Mouse (Mus musculus) cortical plate, adult 2 months (tissue): ENCODE measurements around the gene Rspo4.

Experiments
- CTCF ChIP-seq: fragments of 200-500 bp; IDR thresholded peaks from 2 replicates; pipeline ENCODE4 v1.5.1; 2011; ENCODE audit warnings: mild to moderate bottlenecking, control low read depth, low read length; ENCODE audit not compliant: insufficient read depth; ENCODE audit errors: extremely low read depth
- POLR2A ChIP-seq: fragments of 200-500 bp; IDR thresholded peaks from 2 replicates; pipeline ENCODE4 v1.6.1; 2011; ENCODE audit warnings: mild to moderate bottlenecking, low read length, control low read depth; ENCODE audit not compliant: insufficient read depth; ENCODE audit errors: extremely low read depth

DNA sequence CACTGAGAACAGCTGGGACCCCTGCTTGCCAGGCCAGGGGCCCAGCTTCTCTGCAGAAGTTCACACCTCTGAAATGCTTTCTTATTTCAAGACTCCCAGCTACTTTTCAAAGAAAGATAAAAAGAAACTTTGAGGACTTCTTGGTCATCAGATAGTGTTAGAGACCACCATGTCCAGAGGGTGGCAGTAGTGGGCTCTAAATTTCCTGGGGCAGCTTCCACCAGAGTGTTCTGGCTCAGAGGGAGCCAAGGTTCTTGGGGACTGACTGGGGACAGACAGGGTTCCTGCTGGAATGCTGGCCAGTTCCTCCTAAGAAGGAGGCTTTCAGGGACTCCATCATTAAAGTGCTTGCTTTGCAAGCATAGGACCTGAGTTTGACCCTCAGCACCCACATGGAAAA is 31.8 kb downstream of the Rspo4 start:
- TF ChIP-seq CTCF (peak; percentile 39; the same call in 1 of the 2 replicates), POLR2A (no peak)
